Comparison of ENCODE assay signal across 10 mouse cellular contexts in genomic region chr14:26858364-26858763, GRCm38 (mm10). TPM values are rescaled to one million over a fixed set of nuclear protein-coding genes. Genes with fewer than 3 reads are reported as not detected.
DNase-seq lines count a peak whose midpoint lies in the region; ATAC-seq lines count a peak whose summit lies in the region.
"Had no signal": no experiment of that assay in that cellular context is flagged by ENCODE, and none has a peak within 500 bp of the region (broad histone marks: within the 10 kb centered on the region; RNA-seq: fewer than 3 reads in every experiment).

No protein-coding gene starts in this region.

- DNase-seq in adrenal gland, adult 2 months = peak; percentile 43
- DNase-seq in adrenal gland, adult 18-20 months (ENCODE audit: low spot score in 2 of 2) = no peak
- DNase-seq in R1 (ENCODE audit: low read depth, low spot score) = peak; percentile 83
- peak; percentile 45 for DNase-seq in kidney, postnatal 14 days
- no peak for DNase-seq in hindbrain, embryonic 10.5 days (ENCODE audit: low spot score)
- no peak for DNase-seq in urinary bladder, postnatal 36 days (ENCODE audit: low spot score in 2 of 2)
- no peak for DNase-seq in gastrocnemius, postnatal 36 days

- no peaks in the 10 kb centered on the region for H3K36me3 ChIP-seq in hindbrain, embryonic 10.5 days

- no peaks in the 10 kb centered on the region for H3K4me1 ChIP-seq in hindbrain, embryonic 10.5 days (replicated peaks)

- no peaks in the 10 kb centered on the region for H3K27me3 ChIP-seq in hindbrain, embryonic 10.5 days (ENCODE audit: insufficient read depth, poor library complexity, severe bottlenecking)

- ATAC-seq in monocyte, adult 5-6 weeks (replicated peaks; ENCODE audit: insufficient number of reproducible peaks, low FRiP score, low TSS enrichment, poor library complexity, severe bottlenecking) = 0 out of 2 replicates have a peak, but pooled peaks have one; percentile 31

- H3K9me3 ChIP-seq in hindbrain, embryonic 10.5 days = no peaks in the 10 kb centered on the region

- intact Hi-C loops in gastrocnemius, postnatal 36 days (cut with DNase I) = no loop called here

- no peak overlapping the region for H3K4me3 ChIP-seq in hindbrain, embryonic 10.5 days

- no peak overlapping the region for H3K27ac ChIP-seq in hindbrain, embryonic 10.5 days

- 73% methylated on average over 2 of the region's 2 CpGs for WGBS in hindbrain, embryonic 10.5 days

RNA-seq across cellular contexts. Expression of gene Asb14, which starts 36.0 kb away (rescaled TPM):
- not detected for total RNA-seq in adrenal gland, adult 2 months (2021)
- not detected in 2 replicates for polyA plus RNA-seq in adrenal gland, adult 2 months (2012; rRNA removed)
- total RNA-seq in adrenal gland, adult 18-20 months (2021) = not detected
- 1.9 to 4.9 TPM (median 2.4 TPM) in 3 replicates for total RNA-seq in monocyte, adult 5-6 weeks (2017)
- polyA plus RNA-seq in hindbrain, embryonic 10.5 days (2016; fragmentation: Nextera tagmentation; extraction: Ambion mirVana) = not detected in 2 replicates
- 10 to 100 TPM; 86.5 to 96.4 TPM for total RNA-seq in gastrocnemius, postnatal 36 days (2021)
- total RNA-seq: left cerebral cortex, adult 8-10 months had no signal
- polyA plus RNA-seq: neural tube, embryonic 11.5 days had no signal

Comparison
In these comparisons a context has a peak if more than half of its experiments do, and no peak if none do; other contexts are left out.
1. DNase-seq: peak in adrenal gland, adult 2 months (single experiment), R1 (single experiment) and kidney, postnatal 14 days (single experiment); none in adrenal gland, adult 18-20 months (0 of 2), hindbrain, embryonic 10.5 days (single experiment), urinary bladder, postnatal 36 days (0 of 2) and gastrocnemius, postnatal 36 days (0 of 2).
2. RNA of gene Asb14, which starts 36.0 kb away (total RNA-seq): 86.5 to 96.4 TPM in gastrocnemius, postnatal 36 days; 1.9 to 4.9 TPM in monocyte, adult 5-6 weeks, not detected in adrenal gland, adult 18-20 months and not detected in adrenal gland, adult 2 months; every median in the first group is over 10 times any median in the second.